Mouse (Mus musculus) brain, embryonic 18.5 days (tissue): ENCODE data around the gene Srp68.
A peak's percentile ranks its signal among the peaks of the same experiment; 100 is the strongest.

Source experiments
- DNase-seq: peaks from one replicate; pipeline ENCODE4 v3.0.0-alpha.2; 2012; ENCODE audit warnings: low read depth, low spot score

Gene Srp68

GRCm38 (mm10) chr11:116247502-116248222 lies 26.4 kb downstream of the Srp68 start:
- DNase-seq, result no peak

- DNase-seq, result no peak
Observed at GRCm38 (mm10) chr11:116245616-116246015, 28.4 kb downstream of the Srp68 start.

- no peak for DNase-seq
Observed at GRCm38 (mm10) chr11:116244580-116244979, 29.4 kb downstream of the Srp68 start.

DNA sequence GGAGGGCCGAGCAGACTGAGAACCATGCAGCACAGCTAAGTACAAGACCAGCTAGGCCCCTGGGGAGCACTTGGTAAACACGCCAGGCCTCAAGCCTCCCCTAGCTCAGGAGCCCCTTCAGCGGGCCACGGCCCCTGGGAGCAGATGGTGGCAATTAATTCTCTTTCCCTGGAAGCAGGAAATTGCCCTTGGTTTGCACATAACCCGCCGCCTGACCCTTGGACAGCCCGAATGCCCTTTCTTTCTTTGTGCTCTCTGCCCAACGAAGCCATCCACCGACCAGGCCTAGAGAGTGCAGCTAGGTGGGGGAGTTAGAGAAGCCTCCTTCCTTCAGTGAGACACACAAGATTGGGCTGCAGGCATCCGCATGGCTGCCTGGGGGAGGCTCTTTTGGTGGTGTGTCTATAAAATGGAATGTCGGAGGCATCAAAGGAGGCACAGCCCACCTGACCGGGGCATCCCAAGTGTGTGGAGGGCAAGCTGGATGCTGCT lies 32.2 kb downstream of the Srp68 start:
- DNase-seq, result no peak

- no peak for DNase-seq
Observed at GRCm38 (mm10) chr11:116239797-116240196, 34.2 kb downstream of the Srp68 start.

DNA sequence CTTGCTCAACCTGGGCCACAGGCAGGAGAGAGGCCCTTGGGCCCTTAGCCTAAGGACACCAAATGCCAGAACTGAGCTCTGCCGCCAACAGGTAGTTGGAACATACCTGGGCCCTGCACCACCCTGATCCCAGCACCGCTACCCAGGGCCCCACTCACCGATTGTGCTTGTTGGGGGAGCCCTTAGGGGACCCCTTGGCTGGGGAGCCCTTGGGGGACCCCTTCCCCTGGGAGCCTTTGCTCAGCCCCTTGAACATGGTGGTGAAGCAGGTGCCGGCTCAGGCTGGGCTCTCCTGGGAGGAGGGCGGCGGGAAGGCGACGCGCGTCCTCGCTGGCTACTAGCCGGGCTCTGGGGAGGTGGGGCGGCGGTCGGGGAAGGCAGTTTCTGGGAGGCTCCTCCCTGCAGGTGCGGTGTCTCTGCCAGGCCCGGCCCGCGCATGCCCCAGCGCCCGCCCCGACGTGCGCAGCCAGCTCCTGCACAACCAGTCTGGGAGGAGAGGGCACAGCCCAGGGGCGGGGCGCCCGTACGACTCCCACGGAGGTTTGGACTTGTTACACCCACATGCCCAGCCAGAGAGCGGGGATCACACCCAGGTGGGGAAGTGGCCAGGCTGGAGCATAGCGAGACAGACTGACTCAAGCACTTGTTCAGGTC lies 36.1 kb downstream of the Srp68 start, which contains the start of gene Evpl:
TSS of gene Evpl (minus strand) at position 336 of the 654 bp plus-strand sequence.
- no peak for DNase-seq

DNA sequence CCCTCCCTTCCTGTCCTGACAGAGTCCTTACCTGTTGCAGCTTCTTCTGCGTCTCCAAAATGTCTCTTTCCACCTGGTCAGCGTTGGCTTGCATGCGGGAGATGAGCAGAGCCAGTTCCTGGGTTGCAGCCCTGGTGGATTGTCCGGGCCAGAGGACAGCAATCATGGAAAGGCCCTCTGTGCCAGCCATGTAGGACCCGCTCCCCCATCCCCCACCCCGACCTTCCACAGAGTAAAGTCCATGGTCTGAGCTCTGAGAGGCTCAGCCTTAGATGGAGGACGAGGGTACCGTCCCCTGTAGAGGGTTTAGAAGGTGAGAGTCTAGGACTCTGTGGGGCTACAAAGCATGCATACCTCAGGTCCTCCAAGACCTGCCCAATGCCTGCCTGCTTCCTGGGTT lies 39.1 kb downstream of the Srp68 start:
- no peak for DNase-seq

- DNase-seq, result no peak
Observed at GRCm38 (mm10) chr11:116232427-116232826, 41.6 kb downstream of the Srp68 start.

GRCm38 (mm10) chr11:116228699-116229098 lies 45.3 kb downstream of the Srp68 start:
- no peak for DNase-seq

DNA sequence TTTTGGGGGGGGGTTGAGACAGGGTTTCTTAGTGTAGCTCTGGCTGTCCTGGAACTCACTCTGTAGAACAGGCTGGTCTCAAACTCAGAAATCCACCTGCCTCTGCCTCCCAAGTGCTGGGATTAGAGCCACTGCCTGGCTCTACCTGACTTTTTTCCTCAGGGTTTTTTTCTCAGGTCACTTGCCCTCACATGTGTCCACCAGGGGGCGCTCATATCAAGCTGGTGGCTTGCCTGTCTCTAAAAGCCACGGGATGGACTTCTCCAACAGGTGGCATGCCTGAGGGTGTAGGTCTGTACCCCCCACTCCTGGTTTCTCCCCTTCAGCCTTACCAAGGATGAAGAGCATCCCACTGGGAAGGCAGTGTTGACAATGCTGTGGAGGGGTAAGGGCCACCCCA lies 47.6 kb downstream of the Srp68 start:
- no peak for DNase-seq

DNA sequence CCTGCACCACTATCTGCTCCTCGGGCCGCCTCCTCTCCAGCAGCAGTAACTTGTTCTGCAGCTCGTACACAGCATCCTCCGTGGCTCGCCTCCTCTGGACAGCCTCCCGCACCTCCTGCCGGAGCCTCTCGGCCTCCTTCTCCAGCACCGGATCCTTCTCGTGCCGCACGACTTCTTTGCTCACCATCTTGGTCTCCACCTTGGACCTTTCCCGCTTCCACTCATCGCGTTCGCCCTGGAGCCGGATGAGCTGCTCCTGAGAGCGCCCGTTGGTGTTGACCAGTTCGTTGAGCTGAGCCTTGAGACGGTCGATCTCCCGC lies 51.3 kb downstream of the Srp68 start:
- no peak for DNase-seq

- no peak for DNase-seq
Observed at GRCm38 (mm10) chr11:116221931-116222739, 51.9 kb downstream of the Srp68 start.

GRCm38 (mm10) chr11:116219885-116220284 lies 54.1 kb downstream of the Srp68 start:
- no peak for DNase-seq

DNA sequence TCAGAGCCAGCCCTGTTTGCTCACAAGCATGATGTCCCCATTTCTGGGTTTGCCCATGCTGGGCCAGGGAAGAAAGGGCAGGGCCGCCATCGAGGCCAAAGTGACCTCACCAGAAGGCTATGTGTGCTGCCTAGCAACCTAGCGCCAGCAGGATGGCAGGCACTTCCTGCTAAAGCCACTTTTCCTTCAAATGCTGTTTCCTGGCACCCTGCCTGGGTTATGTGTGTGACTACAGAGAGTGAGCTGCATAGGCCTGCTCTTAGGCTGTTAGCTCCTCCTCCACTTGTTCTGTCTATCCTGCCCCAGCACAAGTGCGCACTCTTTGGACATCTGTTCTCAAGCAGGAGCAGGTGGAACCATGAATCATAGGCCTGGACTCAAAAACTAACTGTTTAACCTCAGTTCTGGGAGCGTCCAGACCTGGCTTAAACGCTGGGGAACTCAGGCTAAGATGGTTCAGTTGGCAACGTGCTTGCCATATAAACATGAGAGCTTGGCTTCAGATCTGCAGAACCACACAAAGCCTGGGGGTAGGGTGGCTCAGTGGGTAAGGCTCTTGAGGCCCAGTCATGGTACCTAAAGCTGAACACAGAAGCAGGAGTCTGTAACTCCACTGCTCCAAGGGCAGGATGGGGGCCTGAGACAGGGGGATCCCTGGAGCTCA lies 55.1 kb downstream of the Srp68 start:
- peak; percentile 54 for DNase-seq

GRCm38 (mm10) chr11:116218263-116218662 lies 55.8 kb downstream of the Srp68 start:
- DNase-seq, result no peak

DNA sequence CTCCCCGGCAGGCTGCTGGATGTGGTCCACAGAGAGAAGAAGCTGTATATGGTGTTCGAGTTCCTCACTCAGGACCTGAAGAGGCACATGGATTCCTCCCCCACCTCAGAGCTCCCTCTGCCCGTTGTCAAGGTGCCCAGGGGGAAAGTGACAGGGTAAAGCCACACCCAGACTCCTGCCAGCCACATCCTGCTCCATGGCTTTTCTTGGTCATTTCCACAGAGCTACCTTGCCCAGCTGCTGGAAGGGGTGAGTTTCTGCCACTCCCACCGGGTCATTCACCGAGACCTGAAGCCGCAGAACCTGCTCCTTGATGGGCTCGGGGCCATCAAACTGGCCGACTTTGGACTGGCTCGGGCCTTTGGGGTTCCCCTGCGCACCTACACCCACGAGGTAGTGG lies 57.5 kb downstream of the Srp68 start:
- DNase-seq, result no peak

DNA sequence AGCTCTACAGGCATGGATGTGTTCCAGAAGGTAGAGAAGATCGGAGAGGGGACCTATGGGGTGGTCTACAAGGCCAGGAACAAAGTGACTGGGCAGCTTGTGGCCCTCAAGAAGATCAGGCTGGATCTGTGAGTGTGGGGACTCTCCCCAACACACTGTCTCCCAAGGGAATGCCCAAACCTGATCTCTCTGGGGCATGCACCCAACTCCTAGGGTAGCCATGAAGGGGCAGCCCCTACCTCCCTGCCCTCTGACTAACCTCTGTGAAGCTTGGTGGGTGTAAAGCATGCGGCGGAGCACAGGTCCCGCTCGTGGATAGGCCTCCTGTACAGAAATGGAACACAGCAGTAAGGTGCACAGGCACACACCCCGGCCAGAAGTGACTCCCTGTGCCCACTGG lies 58.0 kb downstream of the Srp68 start:
- no peak for DNase-seq

GRCm38 (mm10) chr11:116215181-116215580 lies 58.8 kb downstream of the Srp68 start:
- DNase-seq, result no peak

- DNase-seq, result no peak
Observed at GRCm38 (mm10) chr11:116213877-116214510, 60.0 kb downstream of the Srp68 start.

GRCm38 (mm10) chr11:116212847-116213246 lies 61.2 kb downstream of the Srp68 start:
- DNase-seq, result no peak

DNA sequence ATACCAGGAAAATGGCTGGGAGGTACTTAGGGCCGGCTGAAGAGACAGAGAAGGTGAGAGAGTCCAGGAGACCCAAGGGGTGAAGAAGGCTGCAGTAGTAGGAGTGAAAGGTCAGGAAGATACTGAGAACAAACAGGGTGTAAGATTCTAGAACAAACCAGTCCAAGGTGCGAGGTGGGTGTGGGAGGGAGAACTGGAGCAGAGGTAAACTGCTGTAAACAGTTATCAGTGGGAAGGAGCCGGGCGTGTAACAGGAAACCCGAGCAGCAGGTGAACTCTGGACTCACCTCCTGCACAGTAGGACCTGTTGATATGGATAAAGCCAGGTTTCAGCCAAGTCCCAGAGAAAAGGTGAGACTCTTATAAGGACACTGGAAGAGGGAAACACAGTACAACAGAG lies 63.3 kb downstream of the Srp68 start:
- no peak for DNase-seq
